Mouse (Mus musculus): ENCODE results near the gene Ncoa7.

GRCm38 (mm10) chr10:30768820-30769219, 34.3 kb downstream of the Ncoa7 start:
- TF ChIP-seq EP300 (IDR thresholded peaks at IDR 0.05) (no peak), CTCF (IDR thresholded peaks at IDR 0.05) (no peak)
